Mouse (Mus musculus) stomach, embryonic 15.5 days (tissue): Measurements from ENCODE around the gene Bahcc1. TPM values are rescaled to one million over a fixed set of nuclear protein-coding genes. Genes with fewer than 3 reads are reported as not detected.

Experiments
- ATAC-seq: fragments of 200-750 bp; cut with Nextera tagmentation; 2 replicates; pipeline ENCODE4 v1.8.0; 2017; ENCODE audit warnings: low read depth, moderate number of reproducible peaks, moderate TSS enrichment; ENCODE audit not compliant: insufficient read depth, low FRiP score
- H3K27ac ChIP-seq: fragments of 300-500 bp; sonication (generic); 2 replicates; pipeline ENCODE4 v1.5.1; 2015; ENCODE audit warnings: mild to moderate bottlenecking, inconsistent platforms
- H3K27me3 ChIP-seq: fragments of 300-500 bp; sonication (generic); replicated peaks from 2 replicates; pipeline ENCODE4 v1.6.1; 2015; ENCODE audit warnings: inconsistent platforms
- H3K36me3 ChIP-seq: fragments of 300-500 bp; sonication (generic); 2 replicates; pipeline ENCODE4 v1.6.1; 2015; ENCODE audit warnings: inconsistent platforms
- H3K4me1 ChIP-seq: fragments of 300-500 bp; sonication (generic); 2 replicates; pipeline ENCODE4 v1.6.1; 2015; ENCODE audit warnings: inconsistent platforms
- H3K4me2 ChIP-seq: fragments of 300-500 bp; sonication (generic); 2 replicates; pipeline ENCODE4 v1.6.1; 2015; ENCODE audit warnings: mild to moderate bottlenecking, inconsistent platforms
- H3K4me3 ChIP-seq: fragments of 300-500 bp; sonication (generic); replicated peaks from 2 replicates; pipeline ENCODE4 v1.5.1; 2015; ENCODE audit warnings: inconsistent platforms
- H3K9ac ChIP-seq: fragments of 300-500 bp; sonication (generic); 2 replicates; pipeline ENCODE4 v1.6.1; 2015; ENCODE audit warnings: inconsistent platforms
- H3K9me3 ChIP-seq: fragments of 300-500 bp; sonication (generic); 2 replicates; pipeline ENCODE4 v1.6.1; 2016; ENCODE audit warnings: inconsistent platforms
- WGBS: fragments of 180-500 bp; shearing (Covaris S2); methylation state at CpG from one replicate; pipeline ENCODE4 v1.1.7; 2015; 5-methylcytosine and 5-hydroxymethylcytosine counted together
- polyA plus RNA-seq: library from polyadenylated mRNA; unstranded; fragments of >200 nt; fragmentation: Nextera tagmentation; extraction: Ambion mirVana; gene quantifications from 2 replicates; pipeline ENCODE4 v1.2.1, GENCODE M21; 2015

Gene Bahcc1
- polyA plus RNA-seq, 1 experiment from 2014 or later = 7.2 TPM

GRCm38 (mm10) chr11:120233441-120234135, 841 bp downstream of the Bahcc1 start:
- peak overlapping the region; percentile 94 for H3K4me2 ChIP-seq
- peak overlapping the region; percentile 87 for H3K27ac ChIP-seq
- ATAC-seq = no peak
- no peaks in the 10 kb centered on the region for H3K27me3 ChIP-seq
- peak overlapping the region; percentile 63 for H3K4me3 ChIP-seq
- H3K36me3 ChIP-seq = no peaks in the 10 kb centered on the region
- WGBS = under 1% methylated on average over 50 of the region's 51 CpGs
- H3K4me1 ChIP-seq = peaks cover 20% of the 10 kb centered on the region
- no peaks in the 10 kb centered on the region for H3K9me3 ChIP-seq
- peak overlapping the region; percentile 59 for H3K9ac ChIP-seq

DNA sequence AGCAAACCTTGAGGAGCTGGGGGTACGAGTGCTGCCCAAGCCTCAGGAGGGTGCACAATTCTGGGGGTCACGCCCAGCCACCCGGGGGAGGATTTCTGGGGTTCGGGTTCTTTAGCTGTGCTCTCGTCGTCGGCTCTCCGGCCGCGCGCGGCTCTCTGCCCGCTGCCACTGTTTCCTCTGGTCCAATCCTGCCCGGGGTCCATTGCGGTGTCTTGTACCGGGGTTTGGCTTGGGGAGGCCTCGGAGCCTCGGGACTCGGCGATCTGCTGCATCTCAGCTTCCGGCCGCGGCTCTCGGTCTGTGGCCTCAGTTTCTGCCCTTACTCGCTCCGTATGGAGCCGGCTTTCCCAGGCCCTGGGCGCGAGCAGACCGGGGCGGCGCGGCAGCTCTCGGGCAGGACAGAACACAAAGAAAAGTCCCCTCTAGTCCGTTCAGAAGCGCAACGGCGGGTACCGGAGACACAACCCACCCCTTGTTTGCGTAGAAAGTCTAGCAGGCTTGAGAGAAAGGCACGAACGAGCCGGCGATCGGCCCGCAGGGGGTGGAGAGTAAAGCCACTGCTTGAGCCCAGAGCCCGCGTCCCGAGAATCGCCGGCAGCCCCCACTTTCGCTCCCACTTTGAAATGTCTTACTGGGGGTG, 1.5 kb downstream of the Bahcc1 start:
- Histone ChIP-seq H3K4me2 (peak overlapping the region; percentile 94), H3K9me3 (no peaks in the 10 kb centered on the region), H3K4me3 (peak overlapping the region; percentile 63), H3K36me3 (no peaks in the 10 kb centered on the region), H3K4me1 (peaks cover 20% of the 10 kb centered on the region), H3K9ac (peak overlapping the region; percentile 59), H3K27ac (peak overlapping the region; percentile 87), H3K27me3 (no peaks in the 10 kb centered on the region)
- no peak for ATAC-seq
- WGBS = under 1% methylated on average over 52 of the region's 52 CpGs

DNA sequence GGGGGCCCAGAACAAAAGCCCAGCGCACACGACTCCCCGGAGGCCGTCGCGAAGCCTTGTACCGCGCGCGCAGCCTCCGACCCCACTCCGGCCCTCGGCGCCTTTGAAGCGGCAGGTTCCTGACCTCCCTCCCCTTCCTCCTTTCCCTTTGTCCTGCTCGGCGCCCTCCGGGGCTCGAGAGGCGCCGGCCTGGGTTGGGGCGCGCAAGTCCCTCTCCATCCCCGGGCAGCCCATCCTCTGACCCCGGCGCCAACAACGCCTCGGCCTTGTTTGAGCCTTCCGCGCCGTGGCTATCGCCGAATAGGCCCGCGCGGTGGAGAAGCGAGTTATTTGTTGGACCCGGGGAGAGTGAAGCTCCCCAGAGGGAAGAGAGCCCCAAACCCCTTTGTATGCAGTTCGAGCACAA, 2.0 kb downstream of the Bahcc1 start:
- peak overlapping the region; percentile 94 for H3K4me2 ChIP-seq
- H3K4me1 ChIP-seq = peaks cover 22% of the 10 kb centered on the region
- no peaks in the 10 kb centered on the region for H3K27me3 ChIP-seq
- peak overlapping the region; percentile 63 for H3K4me3 ChIP-seq
- WGBS = under 1% methylated on average over 38 of the region's 39 CpGs
- no peak for ATAC-seq
- peak overlapping the region; percentile 87 for H3K27ac ChIP-seq
- H3K9me3 ChIP-seq = no peaks in the 10 kb centered on the region
- H3K9ac ChIP-seq = peak overlapping the region; percentile 59
- H3K36me3 ChIP-seq = no peaks in the 10 kb centered on the region

GRCm38 (mm10) chr11:120235385-120236113, 2.8 kb downstream of the Bahcc1 start:
- Histone ChIP-seq H3K4me1 (peaks cover 27% of the 10 kb centered on the region), H3K27me3 (no peaks in the 10 kb centered on the region), H3K4me3 (peak overlapping the region; percentile 55), H3K27ac (peak overlapping the region; percentile 85), H3K9me3 (no peaks in the 10 kb centered on the region), H3K9ac (peak overlapping the region; percentile 83), H3K36me3 (no peaks in the 10 kb centered on the region), H3K4me2 (peak overlapping the region; percentile 94)
- under 1% methylated on average over 39 of the region's 40 CpGs for WGBS
- no peak for ATAC-seq

- no peaks in the 10 kb centered on the region for H3K9me3 ChIP-seq
- ATAC-seq = no peak
- peak overlapping the region; percentile 94 for H3K4me2 ChIP-seq
- peak overlapping the region; percentile 83 for H3K9ac ChIP-seq
- peak overlapping the region; percentile 85 for H3K27ac ChIP-seq
- H3K4me1 ChIP-seq = peaks cover 32% of the 10 kb centered on the region
- under 1% methylated on average over 13 of the region's 13 CpGs for WGBS
- H3K36me3 ChIP-seq = no peaks in the 10 kb centered on the region
- H3K4me3 ChIP-seq = peak overlapping the region; percentile 55
- no peaks in the 10 kb centered on the region for H3K27me3 ChIP-seq
Observed at GRCm38 (mm10) chr11:120236114-120236437, 3.3 kb downstream of the Bahcc1 start.

DNA sequence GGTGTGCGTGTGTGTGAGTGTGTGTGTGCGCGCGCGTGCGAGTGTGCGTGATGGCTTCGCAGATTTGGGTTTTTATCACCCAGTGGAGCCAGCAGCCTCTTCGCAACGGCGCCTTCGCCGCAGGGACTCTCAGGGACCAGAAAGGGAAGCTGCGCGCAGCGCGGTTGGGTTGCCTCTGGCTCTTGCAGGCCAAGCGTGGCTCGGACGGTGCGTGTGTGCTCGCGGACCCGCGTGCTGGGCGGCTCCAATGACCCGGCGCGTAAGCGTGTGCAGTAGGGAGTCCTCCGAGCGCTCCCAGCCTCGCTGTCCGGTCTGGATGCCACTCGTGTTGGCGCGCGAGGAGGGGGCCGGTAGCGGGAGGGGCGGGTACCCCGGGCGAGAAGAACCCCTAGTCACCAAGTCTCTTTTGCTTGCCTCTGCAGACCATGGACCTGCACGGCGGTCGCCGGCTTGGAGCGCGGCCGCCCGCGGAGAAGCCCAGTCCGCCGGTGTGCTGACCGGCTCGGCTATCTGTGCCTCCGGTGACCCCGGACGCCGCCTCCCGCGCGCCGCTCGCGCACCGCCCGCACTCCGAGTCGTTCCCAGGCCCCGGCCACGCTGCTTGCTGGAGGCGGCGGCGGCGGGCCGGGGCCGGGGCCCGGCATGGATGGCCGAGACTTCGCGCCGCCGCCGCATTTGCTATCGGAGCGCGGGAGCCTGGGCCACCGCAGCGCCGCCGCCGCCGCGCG, 3.9 kb downstream of the Bahcc1 start:
- peak overlapping the region; percentile 94 for H3K4me2 ChIP-seq
- H3K9me3 ChIP-seq = no peaks in the 10 kb centered on the region
- ATAC-seq = no peak
- no peaks in the 10 kb centered on the region for H3K36me3 ChIP-seq
- peak overlapping the region; percentile 55 for H3K4me3 ChIP-seq
- H3K27me3 ChIP-seq = no peaks in the 10 kb centered on the region
- H3K9ac ChIP-seq = peak overlapping the region; percentile 83
- WGBS = under 1% methylated on average over 96 of the region's 96 CpGs
- H3K27ac ChIP-seq = peak overlapping the region; percentile 85
- peaks cover 37% of the 10 kb centered on the region for H3K4me1 ChIP-seq

- peak overlapping the region; percentile 86 for H3K27ac ChIP-seq
- under 1% methylated on average over 89 of the region's 89 CpGs for WGBS
- ATAC-seq = no peak
- H3K4me2 ChIP-seq = peak overlapping the region; percentile 94
- no peaks in the 10 kb centered on the region for H3K9me3 ChIP-seq
- peaks cover 36% of the 10 kb centered on the region for H3K4me1 ChIP-seq
- peak overlapping the region; percentile 83 for H3K9ac ChIP-seq
- peak overlapping the region; percentile 55 for H3K4me3 ChIP-seq
- no peaks in the 10 kb centered on the region for H3K36me3 ChIP-seq
- no peaks in the 10 kb centered on the region for H3K27me3 ChIP-seq
Observed at GRCm38 (mm10) chr11:120237166-120238131, 4.7 kb downstream of the Bahcc1 start.

DNA sequence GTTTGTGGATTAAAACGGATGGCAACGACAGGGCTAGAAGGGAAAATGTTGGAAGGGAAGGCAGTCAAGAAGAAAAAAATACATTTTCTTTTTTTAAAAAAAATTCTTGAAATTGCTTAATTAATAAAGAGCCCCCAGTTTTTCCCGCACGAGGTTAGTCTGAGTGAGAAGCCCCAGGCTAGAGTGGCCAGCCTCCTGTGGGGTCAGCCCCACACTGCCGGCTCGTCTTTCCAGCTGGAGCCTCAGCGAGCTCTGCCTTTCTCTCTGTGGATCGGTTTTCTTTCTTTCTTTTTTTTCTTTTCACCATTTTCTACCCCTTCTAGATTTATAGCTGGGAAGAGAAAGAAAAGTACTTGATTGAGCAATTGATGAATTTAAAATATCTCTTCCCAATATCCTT, 5.6 kb downstream of the Bahcc1 start:
- no peak overlapping the region for H3K9ac ChIP-seq
- no peaks in the 10 kb centered on the region for H3K9me3 ChIP-seq
- H3K27me3 ChIP-seq = no peaks in the 10 kb centered on the region
- ATAC-seq = no peak
- peak overlapping the region; percentile 86 for H3K27ac ChIP-seq
- H3K4me3 ChIP-seq = peak overlapping the region; percentile 14; the same call in 1 of the 2 replicates
- no peaks in the 10 kb centered on the region for H3K36me3 ChIP-seq
- WGBS = 25% methylated on average over 8 of the region's 8 CpGs
- H3K4me2 ChIP-seq = peak overlapping the region; percentile 94
- peaks cover 44% of the 10 kb centered on the region for H3K4me1 ChIP-seq

DNA sequence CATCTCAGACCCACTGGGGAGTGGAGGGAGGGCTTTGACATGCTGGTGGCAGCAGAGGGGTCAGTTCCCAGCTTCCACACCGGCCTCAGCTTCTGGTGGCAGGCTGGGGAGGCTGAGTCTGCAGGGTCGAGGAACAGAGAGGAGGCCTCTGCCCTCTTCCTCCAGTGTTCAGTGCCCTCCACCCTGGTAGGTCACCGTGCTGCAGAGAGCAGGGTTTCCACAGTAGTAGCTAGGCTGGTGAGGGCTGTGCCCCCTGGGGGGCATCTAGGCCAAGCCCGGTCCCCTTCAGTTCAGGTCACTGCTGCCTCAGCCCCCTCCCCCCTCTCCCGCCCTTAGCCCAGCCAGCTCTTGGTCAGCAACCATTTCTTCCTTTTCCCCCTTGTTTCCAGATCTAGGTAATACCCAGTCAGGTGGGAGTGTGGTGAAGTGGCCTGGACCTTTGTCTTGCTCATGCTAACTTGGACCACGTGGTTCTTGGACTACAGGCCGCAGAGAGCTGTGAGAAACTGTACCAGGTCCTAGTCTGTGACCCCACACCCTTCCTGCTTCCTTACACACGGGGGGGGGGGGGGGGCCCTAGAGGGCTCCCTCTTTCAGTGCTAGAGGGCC, 6.1 kb downstream of the Bahcc1 start:
- peak overlapping the region; percentile 86 for H3K27ac ChIP-seq
- H3K36me3 ChIP-seq = no peaks in the 10 kb centered on the region
- H3K4me2 ChIP-seq = peak overlapping the region; percentile 94
- peaks cover 50% of the 10 kb centered on the region for H3K4me1 ChIP-seq
- no peak overlapping the region for H3K9ac ChIP-seq
- WGBS = 21% methylated on average over 8 of the region's 8 CpGs
- no peaks in the 10 kb centered on the region for H3K9me3 ChIP-seq
- ATAC-seq = peak; percentile 29; the same call in 1 of the 2 replicates
- H3K27me3 ChIP-seq = no peaks in the 10 kb centered on the region
- H3K4me3 ChIP-seq = peak overlapping the region; percentile 8; the same call in 1 of the 2 replicates

GRCm38 (mm10) chr11:120239581-120239991, 6.8 kb downstream of the Bahcc1 start:
- Histone ChIP-seq H3K9ac (peak overlapping the region; percentile 35; the same call in 1 of the 2 replicates), H3K4me3 (peak overlapping the region; percentile 22; the same call in 1 of the 2 replicates), H3K4me1 (peaks cover 56% of the 10 kb centered on the region), H3K27me3 (no peaks in the 10 kb centered on the region), H3K4me2 (peak overlapping the region; percentile 94), H3K36me3 (no peaks in the 10 kb centered on the region), H3K27ac (peak overlapping the region; percentile 86), H3K9me3 (no peaks in the 10 kb centered on the region)
- no peak for ATAC-seq
- 9% methylated on average over 10 of the region's 11 CpGs for WGBS
